Mouse (Mus musculus): ENCODE measurements around the gene Ppara.

DNA sequence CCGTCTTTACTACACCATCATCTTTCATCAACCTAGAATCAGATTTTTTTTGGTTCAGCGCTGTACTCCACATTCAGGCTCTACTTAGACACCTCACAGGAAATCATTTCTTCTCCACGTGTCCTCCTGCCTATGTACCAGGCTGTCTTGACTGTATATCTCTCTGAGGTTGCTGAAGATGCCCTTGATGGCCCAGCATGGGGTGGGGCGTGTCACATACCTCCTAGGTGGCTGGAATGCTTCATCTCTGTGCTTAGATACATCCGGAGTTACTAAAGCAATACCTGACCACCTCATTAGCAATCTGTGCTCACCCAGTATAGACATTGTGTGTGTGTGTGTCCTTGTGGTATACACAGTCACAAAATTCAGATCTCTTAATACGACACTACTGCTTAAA lies 60.7 kb downstream of the Ppara start:
- no peak for TF ChIP-seq GATA1 (IDR thresholded peaks at IDR 0.05; ENCODE audit: low read depth, low read length)
- TF ChIP-seq CTCF (IDR thresholded peaks at IDR 0.05 in 2 of 3, conservative IDR thresholded peaks at IDR 0.05 in 1 of 3; ENCODE audit: control insufficient read depth in 1 of 3, insufficient read depth in 1 of 3, low read depth in 2 of 3, low read length in 3 of 3, poor library complexity in 1 of 3, severe bottlenecking in 1 of 3): no peak

All from MEL (cell line).